Mouse (Mus musculus) kidney, adult 2 months (tissue): Measurements from ENCODE around the gene Ncoa6.

Source experiments
- CTCF ChIP-seq: fragments of 200-500 bp; conservative IDR thresholded peaks from 2 replicates; pipeline ENCODE4 v1.5.1; 2011; ENCODE audit warnings: low read depth, mild to moderate bottlenecking, control low read depth, low read length, moderate library complexity, mixed read lengths; ENCODE audit not compliant: insufficient read depth, insufficient read length
- POLR2A ChIP-seq: fragments of 200-500 bp; IDR thresholded peaks from one replicate; pipeline ENCODE4 v1.6.1; 2011; ENCODE audit warnings: low read depth, low read length, control low read depth

- TF ChIP-seq CTCF (peak; percentile 31; the same call in 1 of the 2 replicates), POLR2A (no peak)
Measured at GRCm38 (mm10) chr2:155451256-155451655, 22.4 kb downstream of the Ncoa6 start.
